Mouse (Mus musculus) forebrain, embryonic 11.5 days (tissue): ENCODE measurements around the gene Cdc14a. TPM values are rescaled to one million over a fixed set of nuclear protein-coding genes. Genes with fewer than 3 reads are reported as not detected.

Experiments
- ATAC-seq: fragments of 200-750 bp; cut with Nextera tagmentation; replicated peaks from 2 replicates; pipeline ENCODE4 v1.8.0; 2017; ENCODE audit warnings: moderate TSS enrichment; ENCODE audit not compliant: low FRiP score
- DNase-seq: peaks from one replicate; pipeline ENCODE4 v3.0.0-alpha.2; 2017; ENCODE audit warnings: low spot score
- H3K27ac ChIP-seq: fragments of 300-500 bp; sonication (generic); 2 replicates; pipeline ENCODE4 v1.5.1; 2014; ENCODE audit warnings: low read depth, low read length
- H3K27me3 ChIP-seq: fragments of 300-500 bp; sonication (generic); 2 replicates; pipeline ENCODE4 v1.6.1; 2014; ENCODE audit warnings: mild to moderate bottlenecking, low read length, mixed read lengths; ENCODE audit not compliant: control insufficient read depth, insufficient read depth
- H3K36me3 ChIP-seq: fragments of 300-500 bp; sonication (generic); 2 replicates; pipeline ENCODE4 v1.6.1; 2014; ENCODE audit warnings: mild to moderate bottlenecking, low read length, moderate library complexity, mixed read lengths; ENCODE audit not compliant: control insufficient read depth, insufficient read depth
- H3K4me1 ChIP-seq: fragments of 300-500 bp; sonication (generic); replicated peaks from 2 replicates; pipeline ENCODE4 v1.6.1; 2014; ENCODE audit warnings: low read length, mixed read lengths; ENCODE audit not compliant: control insufficient read depth, insufficient read depth
- H3K4me2 ChIP-seq: fragments of 300-500 bp; sonication (generic); 2 replicates; pipeline ENCODE4 v1.6.1; 2014; ENCODE audit warnings: low read depth, mild to moderate bottlenecking, low read length, moderate library complexity, mixed read lengths; ENCODE audit not compliant: severe bottlenecking
- H3K4me3 ChIP-seq: fragments of 300-500 bp; sonication (generic); 2 replicates; pipeline ENCODE4 v1.5.1; 2014; ENCODE audit warnings: low read depth, low read length
- H3K9ac ChIP-seq: fragments of 300-500 bp; sonication (generic); 2 replicates; pipeline ENCODE4 v1.6.1; 2014; ENCODE audit warnings: low read length
- H3K9me3 ChIP-seq: fragments of 300-500 bp; sonication (generic); 2 replicates; pipeline ENCODE4 v1.6.1; 2016; ENCODE audit warnings: low read length, mixed read lengths; ENCODE audit not compliant: control insufficient read depth
- WGBS: fragments of 180-500 bp; shearing (Covaris S2); extraction: QIAGEN DNeasy Blood & Tissue Kit; methylation state at CpG from one replicate; pipeline ENCODE4 v1.1.7; 2014; 5-methylcytosine and 5-hydroxymethylcytosine counted together
- polyA plus RNA-seq: library from polyadenylated mRNA; unstranded; fragments of >200 nt; fragmentation: Nextera tagmentation; extraction: Ambion mirVana; gene quantifications from 2 replicates; pipeline ENCODE4 v1.2.1, GENCODE M21; 2014

Cdc14a gene
- polyA plus RNA-seq, 1 experiment from 2014 or later = 23.0 TPM

DNA sequence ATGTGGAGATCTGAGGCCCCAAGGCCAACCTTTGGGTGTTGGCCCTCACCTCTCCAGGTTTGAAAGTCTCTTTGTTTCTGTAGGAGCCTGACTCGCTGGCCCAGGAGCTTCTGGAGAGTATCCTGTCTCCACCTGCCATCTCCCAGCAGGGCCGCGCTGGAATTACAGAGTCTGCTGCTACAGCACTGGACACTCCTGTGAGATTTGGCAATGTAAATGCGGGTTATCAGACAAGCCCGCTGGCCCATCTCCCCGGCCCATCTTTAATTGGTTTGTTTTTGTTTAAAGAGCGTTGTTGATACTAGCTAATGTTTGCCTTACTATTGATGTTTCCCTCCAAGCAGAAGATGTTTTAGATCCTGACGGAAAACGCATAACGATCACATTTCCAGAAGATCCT lies 15.0 kb downstream of the Cdc14a start:
- Histone ChIP-seq H3K36me3 (no peaks in the 10 kb centered on the region), H3K4me3 (no peak overlapping the region), H3K27ac (no peak overlapping the region), H3K9ac (no peak overlapping the region), H3K4me1 (no peaks in the 10 kb centered on the region; the same call in 1 of the 2 replicates), H3K4me2 (no peak overlapping the region), H3K9me3 (no peaks in the 10 kb centered on the region), H3K27me3 (no peaks in the 10 kb centered on the region)
- no peak for DNase-seq
- 89% methylated on average over 10 of the region's 10 CpGs for WGBS
- ATAC-seq = no peak

DNA sequence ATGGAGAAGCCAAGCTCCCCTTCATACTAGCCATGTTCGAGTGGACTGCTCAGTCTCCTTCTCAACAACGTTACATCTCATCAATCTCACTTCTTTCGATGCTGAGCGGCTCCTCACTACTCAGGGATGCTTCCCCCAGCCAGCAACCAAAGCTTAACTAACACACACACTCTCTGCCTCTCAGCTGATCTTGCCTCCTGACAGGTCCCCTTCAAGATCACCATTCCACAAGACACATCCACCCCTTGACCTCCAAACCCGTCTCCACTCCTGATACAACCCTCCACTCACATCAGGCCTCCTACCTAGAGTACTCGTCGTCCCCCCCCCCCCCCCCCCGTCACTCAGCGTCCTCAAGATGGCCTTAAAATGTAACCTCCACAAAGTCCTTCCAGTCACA lies 18.3 kb downstream of the Cdc14a start:
- no peak for ATAC-seq
- Histone ChIP-seq H3K27me3 (no peaks in the 10 kb centered on the region), H3K9me3 (no peaks in the 10 kb centered on the region), H3K4me1 (peaks cover 6% of the 10 kb centered on the region; the same call in 1 of the 2 replicates), H3K4me2 (no peak overlapping the region), H3K36me3 (no peaks in the 10 kb centered on the region), H3K9ac (no peak overlapping the region), H3K27ac (no peak overlapping the region), H3K4me3 (no peak overlapping the region)
- DNase-seq = no peak
- 61% methylated on average over 9 of the region's 9 CpGs for WGBS

GRCm38 (mm10) chr3:116401436-116401835 lies 22.4 kb downstream of the Cdc14a start:
- no peak overlapping the region for H3K4me3 ChIP-seq
- 0 out of 2 replicates have a peak overlapping the region, but pooled peaks have one; percentile 18 for H3K27ac ChIP-seq
- DNase-seq (no peak), ATAC-seq (no peak)
- H3K9ac ChIP-seq = no peak overlapping the region
- 79% methylated on average over 11 of the region's 11 CpGs for WGBS
- no peaks in the 10 kb centered on the region for H3K36me3 ChIP-seq
- no peaks in the 10 kb centered on the region for H3K9me3 ChIP-seq
- no peaks in the 10 kb centered on the region for H3K27me3 ChIP-seq
- H3K4me2 ChIP-seq = no peak overlapping the region
- H3K4me1 ChIP-seq = peaks cover 20% of the 10 kb centered on the region; the same call in 1 of the 2 replicates

GRCm38 (mm10) chr3:116399349-116400090 lies 24.3 kb downstream of the Cdc14a start:
- no peaks in the 10 kb centered on the region for H3K9me3 ChIP-seq
- H3K27me3 ChIP-seq = no peaks in the 10 kb centered on the region
- H3K4me3 ChIP-seq = no peak overlapping the region
- 45% methylated on average over 22 of the region's 22 CpGs for WGBS
- H3K9ac ChIP-seq = peak overlapping the region; percentile 29; the same call in 1 of the 2 replicates
- peak; percentile 89 for ATAC-seq
- no peaks in the 10 kb centered on the region for H3K36me3 ChIP-seq
- peak overlapping the region; percentile 34 for H3K4me2 ChIP-seq
- DNase-seq = peak; percentile 81
- peak overlapping the region; percentile 89 for H3K27ac ChIP-seq
- peaks cover 20% of the 10 kb centered on the region; the same call in 1 of the 2 replicates for H3K4me1 ChIP-seq

GRCm38 (mm10) chr3:116398543-116398942 lies 25.3 kb downstream of the Cdc14a start:
- H3K9me3 ChIP-seq = no peaks in the 10 kb centered on the region
- H3K4me1 ChIP-seq = peaks cover 20% of the 10 kb centered on the region; the same call in 1 of the 2 replicates
- 87% methylated on average over 10 of the region's 10 CpGs for WGBS
- H3K4me3 ChIP-seq = no peak overlapping the region
- H3K27ac ChIP-seq = peak overlapping the region; percentile 66
- H3K36me3 ChIP-seq = no peaks in the 10 kb centered on the region
- H3K9ac ChIP-seq = no peak overlapping the region
- H3K4me2 ChIP-seq = no peak overlapping the region
- ATAC-seq (no peak), DNase-seq (no peak)
- no peaks in the 10 kb centered on the region for H3K27me3 ChIP-seq

DNA sequence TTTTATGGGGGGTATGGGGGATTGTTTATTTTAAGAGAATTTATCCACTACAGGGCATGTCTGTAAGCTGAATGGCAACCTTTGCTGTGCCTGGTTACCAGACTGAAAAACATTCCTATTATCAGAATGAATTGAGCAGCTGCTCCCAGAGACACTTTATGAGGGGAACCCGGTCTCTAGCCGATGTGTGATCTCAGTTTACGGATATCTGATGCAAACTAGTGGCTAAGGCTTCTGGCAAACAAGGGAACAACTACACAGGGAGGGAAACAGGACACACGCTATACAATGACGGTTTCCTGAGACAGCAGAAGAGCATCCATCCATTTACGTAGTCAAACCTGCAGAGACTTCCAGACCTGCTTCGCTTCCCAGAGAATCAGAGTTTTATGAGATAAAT lies 25.9 kb downstream of the Cdc14a start:
- Histone ChIP-seq H3K4me3 (no peak overlapping the region), H3K36me3 (no peaks in the 10 kb centered on the region), H3K4me1 (peaks cover 20% of the 10 kb centered on the region; the same call in 1 of the 2 replicates), H3K4me2 (no peak overlapping the region), H3K27ac (0 out of 2 replicates have a peak overlapping the region, but pooled peaks have one; percentile 14), H3K27me3 (no peaks in the 10 kb centered on the region), H3K9ac (no peak overlapping the region), H3K9me3 (no peaks in the 10 kb centered on the region)
- no peak for DNase-seq
- ATAC-seq = no peak
- 67% methylated on average over 7 of the region's 7 CpGs for WGBS

GRCm38 (mm10) chr3:116397341-116397740 lies 26.5 kb downstream of the Cdc14a start:
- H3K4me1 ChIP-seq = peaks cover 20% of the 10 kb centered on the region; the same call in 1 of the 2 replicates
- no peak overlapping the region for H3K4me2 ChIP-seq
- H3K36me3 ChIP-seq = no peaks in the 10 kb centered on the region
- no peaks in the 10 kb centered on the region for H3K27me3 ChIP-seq
- H3K9me3 ChIP-seq = no peaks in the 10 kb centered on the region
- DNase-seq (no peak), ATAC-seq (no peak)
- H3K9ac ChIP-seq = no peak overlapping the region
- 78% methylated on average over 6 of the region's 6 CpGs for WGBS
- no peak overlapping the region for H3K4me3 ChIP-seq
- H3K27ac ChIP-seq = 0 out of 2 replicates have a peak overlapping the region, but pooled peaks have one; percentile 14

- peaks cover 20% of the 10 kb centered on the region; the same call in 1 of the 2 replicates for H3K4me1 ChIP-seq
- WGBS = 94% methylated on average over 3 of the region's 3 CpGs
- ATAC-seq (no peak), DNase-seq (no peak)
- no peaks in the 10 kb centered on the region for H3K36me3 ChIP-seq
- H3K27ac ChIP-seq = no peak overlapping the region
- no peak overlapping the region for H3K9ac ChIP-seq
- H3K4me3 ChIP-seq = no peak overlapping the region
- no peak overlapping the region for H3K4me2 ChIP-seq
- no peaks in the 10 kb centered on the region for H3K27me3 ChIP-seq
- no peaks in the 10 kb centered on the region for H3K9me3 ChIP-seq
Measured at GRCm38 (mm10) chr3:116396571-116396970, 27.3 kb downstream of the Cdc14a start.
